Mouse (Mus musculus): ENCODE results near the gene Sds. TPM values are rescaled to one million over a fixed set of nuclear protein-coding genes. Genes with fewer than 3 reads are reported as not detected.
A peak's percentile ranks its signal among the peaks of the same experiment; 100 is the strongest.

Gene Sds
- polyA plus RNA-seq, 1 experiment from 2014 or later: 0.29 TPM

DNA sequence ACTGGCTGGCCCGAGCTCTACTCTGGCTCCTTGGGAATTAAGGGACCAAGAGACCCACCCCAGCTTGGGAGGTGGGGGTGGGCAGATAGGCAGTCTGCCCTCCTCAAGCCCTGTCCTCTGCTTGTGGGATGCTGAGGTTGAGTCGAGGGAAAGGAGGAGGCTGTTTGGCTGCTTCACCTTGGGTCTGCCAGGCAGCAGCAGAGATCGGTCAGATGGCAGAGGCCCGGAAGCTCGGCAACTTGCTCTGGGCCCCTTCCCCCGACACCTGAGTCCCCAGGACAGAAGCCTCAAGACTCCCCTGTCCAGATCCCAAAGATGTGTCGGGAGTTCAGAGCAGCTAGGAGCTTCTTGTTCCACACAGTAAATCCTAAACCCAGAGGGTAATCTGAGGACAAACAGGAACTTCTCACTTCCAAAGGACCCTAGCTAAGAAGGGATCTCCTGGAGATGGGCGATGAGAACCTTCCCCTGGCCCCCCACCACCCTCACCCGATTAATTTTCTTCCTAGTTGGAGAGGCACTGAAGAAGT lies 43.8 kb upstream of the Sds start:
- H3K4me3 ChIP-seq (ENCODE audit: low read depth, low read length): peak overlapping the region; percentile 53
- peak overlapping the region; percentile 89 for H3K9ac ChIP-seq (replicated peaks; ENCODE audit: low read depth, low read length)
- peak overlapping the region; percentile 74; the same call in 1 of the 2 replicates for H3K4me2 ChIP-seq (ENCODE audit: low read depth, low read length)
- peak overlapping the region; percentile 87 for H3K27ac ChIP-seq (ENCODE audit: low read depth, low read length)
- WGBS: under 1% methylated on average over 9 of the region's 9 CpGs
- ATAC-seq (ENCODE audit: low read depth): no peak
- H3K9me3 ChIP-seq (ENCODE audit: control insufficient read depth, low read length): no peaks in the 10 kb centered on the region
- H3K4me1 ChIP-seq (ENCODE audit: control insufficient read depth, insufficient read depth, low read length): peaks cover 2% of the 10 kb centered on the region; the same call in 1 of the 2 replicates
- peaks cover 43% of the 10 kb centered on the region for H3K27me3 ChIP-seq (ENCODE audit: control insufficient read depth, insufficient read depth, low read length)
- H3K36me3 ChIP-seq (ENCODE audit: control insufficient read depth, insufficient read depth, low read length): no peaks in the 10 kb centered on the region

DNA sequence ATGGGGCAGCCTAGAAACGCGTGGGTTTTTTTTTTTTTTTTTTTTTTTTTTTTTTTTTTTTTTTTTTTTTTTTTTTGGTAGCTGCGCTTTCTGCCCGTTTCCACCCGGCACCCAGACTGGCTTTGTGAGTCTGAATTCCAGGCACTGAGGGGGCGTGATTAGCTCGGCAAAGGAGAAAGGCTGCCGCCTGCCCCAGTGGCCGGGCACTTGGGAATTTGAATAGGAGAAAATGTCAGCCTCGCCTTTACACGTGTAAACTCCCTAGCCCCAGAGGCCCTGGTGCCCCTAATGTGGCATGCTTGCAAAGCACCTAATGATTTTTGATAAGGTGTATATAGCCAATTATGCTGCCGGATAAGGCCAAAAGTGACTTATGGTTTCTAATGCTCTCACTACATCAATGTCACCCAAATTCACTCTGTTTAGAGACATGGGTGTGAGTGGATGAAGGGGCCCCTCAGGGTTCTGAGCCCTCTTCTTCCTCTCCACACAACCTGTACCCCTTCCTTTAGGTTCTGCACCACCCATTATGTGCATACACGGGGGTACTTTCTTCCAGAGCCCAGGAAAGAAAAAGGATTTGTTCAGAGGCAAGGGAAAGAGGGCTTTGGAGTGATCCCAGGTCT lies 43.1 kb upstream of the Sds start:
- Histone ChIP-seq H3K9me3 (ENCODE audit: control insufficient read depth, low read length) (no peaks in the 10 kb centered on the region), H3K36me3 (ENCODE audit: control insufficient read depth, insufficient read depth, low read length) (no peaks in the 10 kb centered on the region), H3K27ac (ENCODE audit: low read depth, low read length) (peak overlapping the region; percentile 44; the same call in 1 of the 2 replicates), H3K4me3 (ENCODE audit: low read depth, low read length) (peak overlapping the region; percentile 53), H3K4me2 (ENCODE audit: low read depth, low read length) (peak overlapping the region; percentile 74), H3K4me1 (ENCODE audit: control insufficient read depth, insufficient read depth, low read length) (peaks cover 2% of the 10 kb centered on the region; the same call in 1 of the 2 replicates), H3K27me3 (ENCODE audit: control insufficient read depth, insufficient read depth, low read length) (peaks cover 40% of the 10 kb centered on the region), H3K9ac (replicated peaks; ENCODE audit: low read depth, low read length) (peak overlapping the region; percentile 89)
- ATAC-seq (ENCODE audit: low read depth): no peak
- under 1% methylated on average over 13 of the region's 13 CpGs for WGBS

DNA sequence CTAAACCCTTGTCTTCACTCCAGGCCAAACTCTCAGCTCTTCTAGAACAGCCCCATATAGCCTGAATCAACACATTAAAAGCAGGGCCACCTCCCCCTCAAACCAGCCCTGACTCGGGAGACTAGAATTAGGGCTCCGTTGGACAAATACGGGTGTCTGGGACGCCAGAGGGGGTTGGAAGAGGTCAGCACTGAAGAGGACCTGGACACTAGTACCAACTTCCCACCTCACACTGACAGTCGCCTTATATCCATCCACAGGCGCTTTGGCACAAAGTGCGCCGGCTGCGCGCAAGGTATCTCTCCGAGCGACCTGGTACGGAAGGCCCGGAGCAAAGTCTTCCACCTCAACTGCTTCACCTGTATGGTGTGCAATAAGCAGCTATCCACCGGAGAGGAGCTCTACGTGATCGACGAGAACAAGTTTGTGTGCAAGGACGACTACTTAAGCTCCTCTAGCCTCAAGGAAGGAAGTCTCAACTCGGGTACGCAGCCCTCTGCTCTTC lies 42.0 kb upstream of the Sds start:
- Histone ChIP-seq H3K9ac (replicated peaks; ENCODE audit: low read depth, low read length) (peak overlapping the region; percentile 89), H3K4me3 (ENCODE audit: low read depth, low read length) (peak overlapping the region; percentile 53), H3K27ac (ENCODE audit: low read depth, low read length) (peak overlapping the region; percentile 91), H3K4me2 (ENCODE audit: low read depth, low read length) (peak overlapping the region; percentile 74), H3K27me3 (ENCODE audit: control insufficient read depth, insufficient read depth, low read length) (peaks cover 36% of the 10 kb centered on the region), H3K36me3 (ENCODE audit: control insufficient read depth, insufficient read depth, low read length) (no peaks in the 10 kb centered on the region), H3K4me1 (ENCODE audit: control insufficient read depth, insufficient read depth, low read length) (peaks cover 2% of the 10 kb centered on the region; the same call in 1 of the 2 replicates), H3K9me3 (ENCODE audit: control insufficient read depth, low read length) (no peaks in the 10 kb centered on the region)
- no peak for ATAC-seq (ENCODE audit: low read depth)
- under 1% methylated on average over 21 of the region's 21 CpGs for WGBS

DNA sequence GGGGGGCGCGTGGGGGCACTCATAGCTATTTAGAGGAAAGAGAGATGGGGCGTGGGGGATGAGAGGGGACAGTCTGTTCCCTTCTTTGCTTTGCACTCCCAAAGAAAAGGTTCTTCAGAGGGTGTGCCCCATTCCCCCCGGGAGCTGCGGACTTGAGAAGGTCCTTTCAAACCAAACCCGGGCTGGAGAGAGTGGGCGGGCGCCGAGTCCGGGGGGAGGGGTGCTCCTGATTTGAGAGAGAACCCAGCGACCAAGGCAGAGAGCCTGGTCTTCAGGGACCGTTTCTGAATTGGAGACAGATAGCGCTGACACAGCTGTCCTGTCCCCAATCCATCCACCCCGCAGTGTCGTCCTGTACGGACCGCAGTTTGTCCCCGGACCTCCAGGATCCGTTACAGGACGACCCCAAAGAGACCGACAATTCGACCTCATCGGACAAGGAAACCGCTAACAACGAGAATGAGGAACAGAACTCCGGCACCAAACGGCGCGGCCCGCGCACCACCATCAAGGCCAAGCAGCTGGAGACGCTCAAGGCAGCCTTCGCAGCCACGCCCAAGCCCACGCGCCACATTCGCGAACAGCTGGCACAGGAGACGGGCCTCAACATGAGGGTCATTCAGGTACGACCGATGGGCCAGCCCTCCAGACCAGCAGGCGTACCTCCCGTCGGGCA lies 41.2 kb upstream of the Sds start:
- H3K9ac ChIP-seq (replicated peaks; ENCODE audit: low read depth, low read length): peak overlapping the region; percentile 89
- H3K4me3 ChIP-seq (ENCODE audit: low read depth, low read length): peak overlapping the region; percentile 53
- peaks cover 35% of the 10 kb centered on the region for H3K27me3 ChIP-seq (ENCODE audit: control insufficient read depth, insufficient read depth, low read length)
- no peaks in the 10 kb centered on the region for H3K9me3 ChIP-seq (ENCODE audit: control insufficient read depth, low read length)
- H3K36me3 ChIP-seq (ENCODE audit: control insufficient read depth, insufficient read depth, low read length): no peaks in the 10 kb centered on the region
- peak overlapping the region; percentile 74 for H3K4me2 ChIP-seq (ENCODE audit: low read depth, low read length)
- H3K27ac ChIP-seq (ENCODE audit: low read depth, low read length): peak overlapping the region; percentile 91
- ATAC-seq (ENCODE audit: low read depth): no peak
- H3K4me1 ChIP-seq (ENCODE audit: control insufficient read depth, insufficient read depth, low read length): peaks cover 7% of the 10 kb centered on the region
- under 1% methylated on average over 44 of the region's 44 CpGs for WGBS

DNA sequence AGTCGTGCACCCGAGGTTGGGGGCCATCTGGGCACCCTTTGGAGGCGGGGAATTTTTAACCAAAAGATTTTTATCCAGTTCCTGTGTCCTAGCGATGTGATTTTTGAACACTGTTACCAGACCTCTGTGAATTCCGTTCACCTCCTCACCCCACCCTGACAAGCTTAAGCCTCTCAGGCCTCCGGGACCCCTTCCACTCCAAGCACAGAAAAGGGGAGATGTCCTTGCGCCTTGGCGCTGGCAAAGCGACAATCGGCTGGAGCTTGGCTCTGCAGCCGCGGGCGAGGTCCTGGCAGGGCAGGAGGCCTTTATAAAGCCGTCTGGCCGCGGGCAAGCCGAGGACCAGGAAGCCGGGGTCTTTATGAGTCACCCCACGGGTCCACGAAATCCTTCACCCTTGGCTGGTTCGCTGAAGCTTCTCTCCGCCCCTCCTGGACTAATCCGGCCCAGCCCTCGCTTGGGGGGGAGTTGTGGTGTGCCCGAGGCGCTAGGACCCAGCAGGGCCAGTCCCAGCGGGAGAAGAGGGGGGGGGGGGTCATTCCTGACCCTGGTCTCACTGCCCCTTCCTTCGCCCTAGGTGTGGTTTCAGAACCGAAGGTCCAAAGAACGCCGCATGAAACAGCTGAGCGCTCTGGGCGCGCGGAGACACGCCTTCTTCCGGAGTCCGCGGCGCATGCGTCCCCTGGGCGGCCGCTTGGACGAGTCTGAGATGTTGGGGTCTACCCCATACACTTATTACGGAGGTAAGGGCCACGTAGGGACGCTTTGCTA lies 40.4 kb upstream of the Sds start:
- ATAC-seq (ENCODE audit: low read depth): no peak
- Histone ChIP-seq H3K4me1 (ENCODE audit: control insufficient read depth, insufficient read depth, low read length) (peaks cover 8% of the 10 kb centered on the region), H3K36me3 (ENCODE audit: control insufficient read depth, insufficient read depth, low read length) (no peaks in the 10 kb centered on the region), H3K4me2 (ENCODE audit: low read depth, low read length) (peak overlapping the region; percentile 74), H3K27me3 (ENCODE audit: control insufficient read depth, insufficient read depth, low read length) (peaks cover 31% of the 10 kb centered on the region), H3K9ac (replicated peaks; ENCODE audit: low read depth, low read length) (peak overlapping the region; percentile 89), H3K9me3 (ENCODE audit: control insufficient read depth, low read length) (no peaks in the 10 kb centered on the region), H3K4me3 (ENCODE audit: low read depth, low read length) (peak overlapping the region; percentile 53), H3K27ac (ENCODE audit: low read depth, low read length) (peak overlapping the region; percentile 91)
- WGBS: under 1% methylated on average over 46 of the region's 47 CpGs

DNA sequence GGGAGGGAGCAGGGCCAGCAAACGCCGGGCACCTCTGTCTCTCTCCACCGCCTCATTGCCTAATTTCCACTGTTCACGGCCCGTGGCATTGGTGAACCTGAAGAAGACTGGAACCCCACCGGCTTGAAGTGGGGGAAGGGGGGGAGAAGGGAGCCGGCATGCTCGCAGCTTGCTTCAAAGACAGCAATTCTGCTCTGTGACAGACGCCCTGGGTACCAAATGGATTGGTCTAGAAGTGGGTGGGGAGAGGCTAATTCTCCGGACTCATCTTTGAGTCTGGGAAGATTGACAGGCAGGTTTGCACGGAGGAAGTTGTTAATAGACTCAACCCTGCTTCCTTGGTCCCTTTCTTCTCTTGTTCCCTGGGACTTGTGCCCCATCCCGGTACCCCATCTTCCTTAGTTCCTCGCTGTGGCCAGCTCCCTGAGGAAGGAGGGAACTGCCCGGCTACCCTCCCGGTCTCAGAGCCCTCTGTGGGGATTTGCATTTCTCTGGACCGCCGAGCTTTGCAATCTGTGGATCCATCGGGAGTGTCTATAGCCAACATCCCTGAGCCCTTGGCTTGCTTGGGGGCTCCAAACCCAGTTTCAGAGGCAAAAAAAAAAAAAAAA lies 39.3 kb upstream of the Sds start:
- WGBS: under 1% methylated on average over 18 of the region's 18 CpGs
- peaks cover 8% of the 10 kb centered on the region for H3K4me1 ChIP-seq (ENCODE audit: control insufficient read depth, insufficient read depth, low read length)

DNA sequence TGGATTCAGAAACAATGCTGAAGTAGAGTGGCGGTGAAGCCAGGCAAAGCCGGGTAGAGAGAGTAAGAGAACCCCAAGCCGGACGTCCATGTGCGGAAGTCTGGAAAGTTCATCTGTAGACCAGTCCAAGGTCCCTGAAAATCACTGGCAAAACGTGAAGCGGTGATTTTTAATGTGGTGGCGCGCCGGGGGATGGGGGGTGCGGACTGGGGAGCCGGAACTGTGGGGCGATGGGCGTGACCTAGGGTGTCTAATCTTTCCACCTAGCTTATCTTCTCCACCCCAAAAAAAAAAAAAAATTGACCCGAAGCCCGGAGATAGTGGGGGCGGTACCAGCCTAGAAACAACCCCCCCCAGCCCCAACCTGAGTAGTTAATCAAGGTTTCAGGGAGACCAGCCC lies 38.8 kb upstream of the Sds start:
- ATAC-seq (ENCODE audit: low read depth): no peak
- peaks cover 24% of the 10 kb centered on the region for H3K27me3 ChIP-seq (ENCODE audit: control insufficient read depth, insufficient read depth, low read length)
- H3K9me3 ChIP-seq (ENCODE audit: control insufficient read depth, low read length): no peaks in the 10 kb centered on the region
- H3K36me3 ChIP-seq (ENCODE audit: control insufficient read depth, insufficient read depth, low read length): no peaks in the 10 kb centered on the region
- H3K4me2 ChIP-seq (ENCODE audit: low read depth, low read length): peak overlapping the region; percentile 74
- peak overlapping the region; percentile 53 for H3K4me3 ChIP-seq (ENCODE audit: low read depth, low read length)
- H3K27ac ChIP-seq (ENCODE audit: low read depth, low read length): peak overlapping the region; percentile 91
- H3K9ac ChIP-seq (replicated peaks; ENCODE audit: low read depth, low read length): peak overlapping the region; percentile 89
- under 1% methylated on average over 17 of the region's 17 CpGs for WGBS
- H3K4me1 ChIP-seq (ENCODE audit: control insufficient read depth, insufficient read depth, low read length): peaks cover 8% of the 10 kb centered on the region

More for the DNA sequence above, 39.3 kb upstream of the Sds start:
- H3K9ac ChIP-seq (replicated peaks; ENCODE audit: low read depth, low read length): peak overlapping the region; percentile 89
- ATAC-seq (ENCODE audit: low read depth): no peak
- peak overlapping the region; percentile 74 for H3K4me2 ChIP-seq (ENCODE audit: low read depth, low read length)
- H3K36me3 ChIP-seq (ENCODE audit: control insufficient read depth, insufficient read depth, low read length): no peaks in the 10 kb centered on the region
- no peaks in the 10 kb centered on the region for H3K9me3 ChIP-seq (ENCODE audit: control insufficient read depth, low read length)
- H3K27ac ChIP-seq (ENCODE audit: low read depth, low read length): peak overlapping the region; percentile 91
- peak overlapping the region; percentile 53 for H3K4me3 ChIP-seq (ENCODE audit: low read depth, low read length)
- peaks cover 27% of the 10 kb centered on the region for H3K27me3 ChIP-seq (ENCODE audit: control insufficient read depth, insufficient read depth, low read length)

DNA sequence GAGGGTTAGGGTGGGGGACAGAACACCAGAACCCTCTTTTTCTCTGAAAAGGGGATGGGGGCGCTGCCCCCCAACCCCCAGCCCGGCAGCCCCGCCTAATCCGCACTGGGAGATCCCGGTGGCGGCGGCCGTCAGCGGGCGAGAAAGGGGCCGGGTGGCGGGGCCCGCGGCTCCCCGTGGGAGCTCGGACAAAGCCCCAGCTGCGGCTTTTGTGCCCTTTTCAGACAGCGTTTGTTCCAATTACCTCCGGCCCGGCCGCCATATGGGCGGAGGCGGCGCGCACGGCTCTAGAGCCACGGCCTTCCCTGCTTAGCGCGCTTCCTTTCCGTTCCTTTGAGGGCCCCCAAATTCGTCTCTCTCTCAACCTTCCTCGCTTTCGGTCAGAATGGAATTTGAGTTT lies 38.3 kb upstream of the Sds start:
- H3K27ac ChIP-seq (ENCODE audit: low read depth, low read length): peak overlapping the region; percentile 91
- peak overlapping the region; percentile 74 for H3K4me2 ChIP-seq (ENCODE audit: low read depth, low read length)
- no peak for ATAC-seq (ENCODE audit: low read depth)
- no peaks in the 10 kb centered on the region for H3K9me3 ChIP-seq (ENCODE audit: control insufficient read depth, low read length)
- peaks cover 8% of the 10 kb centered on the region for H3K4me1 ChIP-seq (ENCODE audit: control insufficient read depth, insufficient read depth, low read length)
- H3K27me3 ChIP-seq (ENCODE audit: control insufficient read depth, insufficient read depth, low read length): peaks cover 24% of the 10 kb centered on the region
- H3K9ac ChIP-seq (replicated peaks; ENCODE audit: low read depth, low read length): peak overlapping the region; percentile 89
- H3K4me3 ChIP-seq (ENCODE audit: low read depth, low read length): peak overlapping the region; percentile 53
- WGBS: under 1% methylated on average over 33 of the region's 33 CpGs
- H3K36me3 ChIP-seq (ENCODE audit: control insufficient read depth, insufficient read depth, low read length): no peaks in the 10 kb centered on the region
